Mouse (Mus musculus): ENCODE measurements around the gene Ptpn6.

DNA sequence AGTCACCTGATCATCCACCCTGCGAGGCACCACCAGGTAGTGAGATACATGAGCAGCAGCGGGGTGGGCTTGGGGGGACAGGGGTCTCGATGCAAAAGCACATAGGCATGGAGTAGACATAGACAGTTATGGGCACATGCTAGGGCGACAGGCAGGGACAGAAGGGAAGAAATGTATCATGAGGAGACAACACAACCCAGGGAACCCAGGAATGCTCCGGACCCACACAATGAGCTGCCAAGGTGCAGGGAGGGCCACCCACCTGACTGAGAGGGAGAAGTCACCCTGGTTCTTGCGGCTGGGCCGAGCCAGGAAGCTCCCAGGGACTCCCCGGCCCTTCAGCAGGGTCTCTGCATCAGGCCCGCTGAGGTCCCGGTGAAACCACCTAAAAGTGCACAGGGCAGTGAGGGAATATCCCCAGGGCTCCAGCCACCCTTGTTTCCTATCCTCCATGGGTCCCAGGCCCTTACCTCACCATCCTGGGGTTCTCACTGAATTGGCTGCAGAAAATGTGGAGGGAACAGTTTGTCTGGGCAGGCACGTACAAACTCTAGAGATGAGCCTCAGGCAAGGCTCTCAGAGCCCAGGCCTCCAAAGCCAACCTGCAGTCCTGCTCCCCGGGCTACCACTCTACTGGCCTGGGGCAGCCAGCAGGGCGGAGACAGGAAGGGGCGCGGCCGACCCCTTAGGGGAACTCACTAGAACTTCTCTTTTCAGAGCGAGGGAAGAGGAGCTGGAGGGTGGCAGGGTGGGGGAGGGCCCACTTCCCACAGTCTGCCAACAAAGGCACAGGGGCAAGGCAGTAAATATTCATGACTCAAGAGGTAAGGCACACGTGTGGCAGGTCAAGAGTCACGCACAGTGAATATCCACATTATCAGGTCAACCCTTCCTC lies 5.8 kb downstream of the Ptpn6 start:
- TF ChIP-seq CTCF (IDR thresholded peaks at IDR 0.05; ENCODE audit: borderline replicate concordance, extremely low read depth, insufficient read depth, insufficient read length) (no peak), POLR2A (IDR thresholded peaks at IDR 0.05; ENCODE audit: borderline replicate concordance, extremely low read depth, insufficient read depth, insufficient read length, poor library complexity, severe bottlenecking) (no peak)
